Mouse (Mus musculus): ENCODE measurements around the gene Adsl.
"Not testable (repeated sequence)": the region's sequence is repeated elsewhere in the genome, so short reads cannot be mapped to it uniquely, and the experiment has no call there.

Gene Adsl

DNA sequence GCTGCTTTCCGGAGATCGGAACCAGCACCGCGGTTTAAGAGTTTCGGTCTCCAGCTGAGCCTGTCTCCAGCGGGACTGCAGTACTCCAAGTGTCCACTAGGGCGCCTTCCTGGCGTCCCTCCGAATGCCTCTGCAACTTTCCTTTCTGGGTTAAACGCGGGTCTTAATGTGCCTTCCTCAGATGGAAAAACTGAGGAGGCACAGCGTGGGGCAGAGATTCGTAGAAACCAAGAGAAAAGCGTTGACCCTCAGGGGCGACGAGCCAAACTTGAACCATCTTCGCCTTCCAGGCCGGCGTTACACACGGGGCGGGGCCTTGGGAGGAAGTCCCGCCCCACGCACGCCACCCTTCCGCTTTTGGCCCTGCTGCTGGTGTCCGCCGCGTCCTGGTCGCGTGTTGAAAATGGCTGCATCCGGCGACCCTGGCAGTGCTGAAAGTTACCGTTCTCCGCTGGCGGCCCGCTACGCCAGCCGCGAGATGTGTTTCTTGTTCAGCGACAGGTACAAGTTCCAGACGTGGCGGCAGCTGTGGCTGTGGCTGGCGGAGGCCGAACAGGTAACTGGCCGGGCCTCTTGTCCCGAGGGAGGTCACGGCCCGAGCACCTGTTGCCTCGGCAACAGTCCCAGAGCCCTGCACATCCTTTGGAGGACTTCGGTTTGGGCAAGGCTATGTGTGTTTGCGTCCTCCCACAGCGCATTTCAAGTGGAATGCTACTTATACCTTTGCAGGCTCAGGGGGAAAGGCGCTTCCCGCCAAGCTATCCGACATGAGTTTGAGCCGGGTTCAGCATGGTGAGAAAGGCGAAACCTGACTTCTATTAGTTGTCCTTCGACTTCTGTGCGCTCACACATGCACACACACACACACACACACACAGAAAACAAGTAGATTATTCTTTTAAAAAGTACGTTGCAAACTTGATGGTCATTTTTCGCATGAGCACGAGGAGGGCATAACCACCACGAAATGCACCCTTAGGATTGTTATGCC, at the start of gene Adsl:
TSS of gene Adsl (plus strand) at position 346 of the 991 bp plus-strand sequence.
- peak; percentile 59 for DNase-seq (ENCODE audit: low spot score)

- DNase-seq (ENCODE audit: low spot score), result no peak
Measured at GRCm38 (mm10) chr15:80899806-80900205, 48.5 kb upstream of the Adsl start.

DNA sequence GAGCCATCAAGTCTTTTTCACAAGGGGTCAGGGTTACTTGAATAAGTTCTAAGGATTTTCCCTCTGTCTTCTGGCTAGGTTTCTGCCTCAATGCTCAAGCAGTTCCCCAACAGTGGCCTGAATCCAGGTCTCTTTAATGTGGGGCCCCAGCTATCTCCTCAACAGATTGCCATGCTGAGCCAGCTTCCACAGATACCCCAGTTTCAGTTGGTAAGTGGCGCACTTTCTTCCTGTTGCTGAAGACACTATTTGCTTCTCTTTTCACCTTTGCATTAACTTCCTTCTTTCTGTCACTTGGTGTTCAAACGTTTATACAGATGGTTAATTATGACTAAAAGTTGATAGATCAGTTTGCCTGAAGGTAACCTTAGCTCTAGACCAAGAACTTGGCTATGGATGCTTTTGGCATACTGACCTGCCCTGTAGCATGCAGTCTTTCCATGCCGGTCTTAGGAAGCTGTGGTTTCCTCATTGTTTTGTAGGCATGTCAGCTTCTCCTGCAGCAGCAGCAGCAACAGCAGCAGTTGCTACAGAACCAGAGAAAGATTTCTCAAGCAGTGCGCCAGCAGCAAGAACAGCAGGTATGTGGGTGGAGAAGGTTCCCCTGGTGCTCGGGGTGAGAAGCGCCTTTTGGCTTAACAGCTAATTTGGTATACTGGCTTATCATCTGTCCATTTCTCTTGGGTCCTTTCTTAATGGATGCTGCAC, 46.3 kb upstream of the Adsl start:
- peak; percentile 20 for DNase-seq (ENCODE audit: low spot score)

DNA sequence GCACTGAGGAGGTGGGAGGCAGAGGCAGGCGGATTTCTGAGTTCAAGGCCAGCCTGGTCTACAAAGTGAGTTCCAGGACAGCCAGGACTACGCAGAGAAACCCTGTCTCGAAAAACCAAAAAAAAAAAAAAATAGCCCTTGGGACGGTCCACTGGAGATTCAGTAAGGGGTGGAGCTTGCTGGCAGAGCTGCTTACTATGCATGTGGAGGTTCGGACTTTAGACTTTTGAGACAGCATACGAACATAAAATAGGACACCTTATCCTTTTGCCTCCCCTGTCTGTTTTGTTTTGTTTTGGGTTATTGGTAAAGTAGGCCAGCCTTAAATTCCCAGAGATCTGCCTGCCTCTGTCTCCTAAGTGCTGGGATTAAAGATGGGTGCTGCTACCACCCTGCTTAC, 43.5 kb upstream of the Adsl start:
- DNase-seq (ENCODE audit: low spot score), result not testable (repeated sequence)

- DNase-seq (ENCODE audit: low spot score), result no peak
Measured at GRCm38 (mm10) chr15:80910183-80910582, 38.1 kb upstream of the Adsl start.

GRCm38 (mm10) chr15:80910790-80911531, 37.3 kb upstream of the Adsl start:
- DNase-seq (ENCODE audit: low spot score), result no peak

- DNase-seq (ENCODE audit: low spot score), result no peak
Measured at GRCm38 (mm10) chr15:80912175-80912574, 36.1 kb upstream of the Adsl start.

GRCm38 (mm10) chr15:80913803-80914202, 34.5 kb upstream of the Adsl start:
- DNase-seq (ENCODE audit: low spot score), result no peak

DNA sequence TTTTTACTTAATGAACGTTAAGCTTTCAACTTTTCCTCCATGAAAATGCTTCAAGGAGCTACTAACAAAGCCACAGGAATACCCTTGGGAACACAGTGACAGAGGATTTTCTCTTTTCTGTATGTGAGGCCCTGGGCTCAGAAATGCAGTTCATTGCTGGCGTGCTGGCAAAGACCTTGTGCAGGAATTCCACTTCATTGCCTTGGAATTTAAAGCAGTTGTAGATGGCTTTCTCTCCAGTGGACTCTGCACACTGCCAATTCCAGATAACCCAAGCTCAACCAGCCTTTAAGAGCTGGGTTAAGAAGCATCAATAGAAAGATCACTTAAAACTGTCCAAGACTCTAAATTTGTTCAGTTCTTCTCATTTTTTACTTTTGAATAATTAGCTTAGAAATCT, 32.4 kb upstream of the Adsl start:
- no peak for DNase-seq (ENCODE audit: low spot score)

GRCm38 (mm10) chr15:80916621-80917020, 31.7 kb upstream of the Adsl start:
- DNase-seq (ENCODE audit: low spot score), result no peak

- DNase-seq (ENCODE audit: low spot score), result no peak
Measured at GRCm38 (mm10) chr15:80920346-80920745, 27.9 kb upstream of the Adsl start.

DNA sequence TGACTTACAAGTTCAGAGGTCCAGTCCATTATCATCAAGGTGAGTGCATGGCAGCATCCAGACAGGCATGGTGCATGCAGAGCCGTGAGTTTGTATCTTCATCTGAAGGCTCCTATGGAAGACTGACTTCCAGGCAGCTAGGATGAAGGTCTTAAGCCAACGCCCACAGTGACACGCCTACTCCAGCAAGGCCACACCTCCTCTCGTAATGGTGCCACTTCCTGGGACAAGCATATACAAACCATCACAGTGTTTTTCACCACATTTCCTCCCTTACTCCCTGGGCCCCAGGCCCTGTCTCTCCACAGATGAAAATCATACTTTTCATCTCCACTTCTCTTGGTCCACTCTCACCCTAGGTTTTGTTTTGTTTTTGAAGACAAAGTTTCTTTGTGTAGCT, 26.5 kb upstream of the Adsl start:
- no peak for DNase-seq (ENCODE audit: low spot score)

DNA sequence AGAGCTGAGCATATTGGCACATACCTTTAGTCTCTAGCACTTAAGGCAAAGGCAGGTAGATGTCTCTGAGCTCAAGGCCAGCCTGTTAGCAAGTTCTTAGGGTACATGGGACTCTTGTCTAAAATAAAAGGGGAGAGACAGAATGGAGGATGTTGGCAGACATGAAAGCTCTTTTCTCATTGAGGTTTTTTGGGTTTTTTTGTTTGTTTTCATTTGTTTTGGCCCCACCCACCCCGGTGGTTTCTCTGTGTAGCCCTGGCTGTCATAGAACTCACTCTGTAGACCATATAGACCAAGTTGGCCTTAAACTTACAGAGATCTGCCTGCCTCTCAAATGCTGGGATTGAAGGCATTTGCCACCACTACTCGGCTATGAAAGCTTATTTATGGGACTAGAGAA, 24.1 kb upstream of the Adsl start:
- no peak for DNase-seq (ENCODE audit: low spot score)

- DNase-seq (ENCODE audit: low spot score), result no peak
Measured at GRCm38 (mm10) chr15:80928811-80929355, 19.4 kb upstream of the Adsl start.

- DNase-seq (ENCODE audit: low spot score), result no peak
Measured at GRCm38 (mm10) chr15:80930048-80930571, 18.2 kb upstream of the Adsl start.

GRCm38 (mm10) chr15:80930676-80931320, 17.5 kb upstream of the Adsl start:
- not testable (repeated sequence) for DNase-seq (ENCODE audit: low spot score)

- no peak for DNase-seq (ENCODE audit: low spot score)
Measured at GRCm38 (mm10) chr15:80931345-80931960, 16.8 kb upstream of the Adsl start.

GRCm38 (mm10) chr15:80934841-80935240, 13.4 kb upstream of the Adsl start:
- no peak for DNase-seq (ENCODE audit: low spot score)

GRCm38 (mm10) chr15:80936686-80937085, 11.6 kb upstream of the Adsl start:
- no peak for DNase-seq (ENCODE audit: low spot score)

DNA sequence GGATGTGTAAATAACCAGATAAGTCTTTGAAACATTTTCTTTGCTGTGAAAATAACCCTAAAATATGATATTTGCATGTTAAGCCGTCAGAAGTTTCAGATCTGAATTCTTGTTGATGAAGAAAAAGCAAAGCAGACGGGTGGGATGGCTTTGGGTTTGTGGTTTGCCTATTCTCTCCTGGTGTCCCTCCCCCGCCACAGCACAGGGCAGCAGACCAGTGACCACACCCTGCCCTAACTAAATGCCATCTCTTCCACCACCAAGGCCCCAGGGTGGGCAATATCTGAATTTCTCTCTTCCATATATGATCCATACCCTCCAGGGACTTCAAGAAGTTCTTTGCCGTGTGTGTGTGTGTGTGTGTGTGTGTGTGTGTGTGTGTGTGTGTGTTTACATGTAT, 9.7 kb upstream of the Adsl start:
- DNase-seq (ENCODE audit: low spot score), result no peak

DNA sequence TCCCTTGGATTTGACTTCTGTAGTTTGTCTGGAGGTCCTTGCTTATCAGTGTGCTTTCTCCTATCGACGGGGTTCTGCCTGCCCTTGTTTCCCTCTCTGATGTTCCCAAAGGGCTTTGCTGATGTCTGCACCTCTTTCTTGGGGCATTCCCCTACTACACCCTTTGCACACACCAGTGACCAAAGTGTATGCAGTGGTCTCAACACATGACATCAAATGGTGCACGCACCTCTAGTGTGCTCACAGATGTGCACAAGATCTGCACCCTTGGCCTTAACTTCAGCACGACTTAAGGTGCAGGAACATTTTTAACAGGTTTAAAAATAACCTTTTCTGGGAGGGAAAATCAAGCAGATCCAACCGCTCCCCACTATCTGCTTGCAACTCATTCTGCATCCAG, 8.9 kb upstream of the Adsl start:
- no peak for DNase-seq (ENCODE audit: low spot score)

Measured in layer of hippocampus, adult 9-10 months (tissue).